Mouse (Mus musculus) lung, adult 18-20 months (tissue): ENCODE results near the gene Zfp704.

Experiments
- DNase-seq, 2 experiments: peaks; one replicate each; pipeline ENCODE4 v3.0.0; 2022; ENCODE audit warnings: mixed read lengths in 2 of 2

Gene Zfp704

GRCm38 (mm10) chr3:9513703-9514110 is 96.2 kb downstream of the Zfp704 start:
- no peak for DNase-seq

- no peak for DNase-seq
Observed at GRCm38 (mm10) chr3:9512199-9512598, 97.7 kb downstream of the Zfp704 start.

GRCm38 (mm10) chr3:9505692-9506211 is 104.1 kb downstream of the Zfp704 start:
- no peak for DNase-seq

- no peak for DNase-seq
Observed at GRCm38 (mm10) chr3:9504371-9504770, 105.5 kb downstream of the Zfp704 start.

- peak; percentile 91 to 94 for DNase-seq
Observed at GRCm38 (mm10) chr3:9500725-9501124, 109.2 kb downstream of the Zfp704 start.

- no peak for DNase-seq
Observed at GRCm38 (mm10) chr3:9499994-9500553, 109.8 kb downstream of the Zfp704 start.

- DNase-seq, result no peak
Observed at GRCm38 (mm10) chr3:9499489-9499888, 110.4 kb downstream of the Zfp704 start.

GRCm38 (mm10) chr3:9497260-9497659 is 112.6 kb downstream of the Zfp704 start:
- no peak for DNase-seq

GRCm38 (mm10) chr3:9491766-9492283 is 118.1 kb downstream of the Zfp704 start:
- no peak for DNase-seq

- DNase-seq, result no peak
Observed at GRCm38 (mm10) chr3:9487644-9488043, 122.2 kb downstream of the Zfp704 start.

GRCm38 (mm10) chr3:9485506-9485905 is 124.4 kb downstream of the Zfp704 start:
- no peak for DNase-seq

GRCm38 (mm10) chr3:9481956-9482355 is 127.9 kb downstream of the Zfp704 start:
- no peak for DNase-seq

- DNase-seq, result no peak
Observed at GRCm38 (mm10) chr3:9481358-9481757, 128.5 kb downstream of the Zfp704 start.

- DNase-seq, result no peak
Observed at GRCm38 (mm10) chr3:9480936-9481335, 128.9 kb downstream of the Zfp704 start.

- DNase-seq, result no peak
Observed at GRCm38 (mm10) chr3:9477386-9477785, 132.5 kb downstream of the Zfp704 start.

GRCm38 (mm10) chr3:9476336-9476735 is 133.5 kb downstream of the Zfp704 start:
- no peak for DNase-seq

- DNase-seq, result no peak
Observed at GRCm38 (mm10) chr3:9475501-9475900, 134.4 kb downstream of the Zfp704 start.

- DNase-seq, result no peak
Observed at GRCm38 (mm10) chr3:9474331-9474730, 135.6 kb downstream of the Zfp704 start.

GRCm38 (mm10) chr3:9466287-9466686 is 143.6 kb downstream of the Zfp704 start:
- DNase-seq, result peak; percentile 35 to 52

- DNase-seq, result no peak
Observed at GRCm38 (mm10) chr3:9465731-9466130, 144.2 kb downstream of the Zfp704 start.

GRCm38 (mm10) chr3:9461660-9462059 is 148.2 kb downstream of the Zfp704 start:
- peak; percentile 18 to 19 for DNase-seq

GRCm38 (mm10) chr3:9460284-9460683 is 149.6 kb downstream of the Zfp704 start:
- DNase-seq, result no peak

GRCm38 (mm10) chr3:9456380-9456890 is 153.4 kb downstream of the Zfp704 start:
- no peak for DNase-seq

- DNase-seq, result no peak
Observed at GRCm38 (mm10) chr3:9455351-9455750, 154.5 kb downstream of the Zfp704 start.
